Mouse (Mus musculus) MEL (cell line): ENCODE data around the gene Ntn3.

ENCODE experiments used
- CHD1 ChIP-seq: IDR thresholded peaks from 2 replicates; pipeline ENCODE4 v1.6.1; 2012; ENCODE audit warnings: low read depth, mild to moderate bottlenecking, inconsistent platforms, low read length, improper control_type of control experiment
- CHD2 ChIP-seq: IDR thresholded peaks from 2 replicates; pipeline ENCODE4 v1.6.1; 2011; ENCODE audit warnings: low read length, improper control_type of control experiment
- CTCF ChIP-seq, 3 experiments: IDR thresholded peaks in 2 of 3; conservative IDR thresholded peaks in 1 of 3; 2 replicates each; pipeline ENCODE4 v1.5.1; 2011 to 2012; ENCODE audit warnings: low read length in 3 of 3, low read depth in 2 of 3, mild to moderate bottlenecking in 2 of 3, improper control_type of control experiment in 1 of 3, inconsistent platforms in 1 of 3, mixed read lengths in 1 of 3, moderate library complexity in 1 of 3; ENCODE audit not compliant: control insufficient read depth in 1 of 3, insufficient read depth in 1 of 3, poor library complexity in 1 of 3, severe bottlenecking in 1 of 3
- EP300 ChIP-seq, 2 experiments: IDR thresholded peaks; 2 replicates each; pipeline ENCODE4 v1.6.1; 2011; ENCODE audit warnings: improper control_type of control experiment in 2 of 2, low read length in 2 of 2, low read depth in 1 of 2, mild to moderate bottlenecking in 1 of 2
- HCFC1 ChIP-seq: IDR thresholded peaks from 2 replicates; pipeline ENCODE4 v1.6.1; 2012; ENCODE audit warnings: low read depth, mild to moderate bottlenecking, inconsistent platforms, low read length, improper control_type of control experiment, moderate library complexity
- MAFK ChIP-seq: IDR thresholded peaks from 2 replicates; pipeline ENCODE4 v1.6.1; 2011; ENCODE audit warnings: low read depth, mild to moderate bottlenecking, low read length, improper control_type of control experiment, borderline replicate concordance
- MYC ChIP-seq: IDR thresholded peaks from 2 replicates; pipeline ENCODE4 v1.6.1; 2011; ENCODE audit warnings: low read depth, mild to moderate bottlenecking, low read length, improper control_type of control experiment, moderate library complexity
- POLR2A ChIP-seq, 2 experiments: IDR thresholded peaks; 2 replicates each; pipeline ENCODE4 v1.6.1; 2011 to 2012; ENCODE audit warnings: low read length in 2 of 2, mild to moderate bottlenecking in 2 of 2, control low read depth in 1 of 2, improper control_type of control experiment in 1 of 2, low read depth in 1 of 2, moderate library complexity in 1 of 2; ENCODE audit not compliant: control insufficient read depth in 1 of 2, insufficient read depth in 1 of 2, poor library complexity in 1 of 2
- RAD21 ChIP-seq: IDR thresholded peaks from 2 replicates; pipeline ENCODE4 v1.6.1; 2011; ENCODE audit warnings: mild to moderate bottlenecking, low read depth, low read length, improper control_type of control experiment
- RCOR1 ChIP-seq: IDR thresholded peaks from 2 replicates; pipeline ENCODE4 v1.6.1; 2012; ENCODE audit warnings: low read depth, mild to moderate bottlenecking, inconsistent platforms, low read length, improper control_type of control experiment
- ZC3H11A ChIP-seq: IDR thresholded peaks from 2 replicates; pipeline ENCODE4 v1.6.1; 2012; ENCODE audit warnings: low read depth, mild to moderate bottlenecking, inconsistent platforms, low read length, improper control_type of control experiment

- no peak for TF ChIP-seq CHD1
- no peak for TF ChIP-seq MAFK
- no peak for TF ChIP-seq CTCF (IDR thresholded peaks at IDR 0.05 in 2 of 3, conservative IDR thresholded peaks at IDR 0.05 in 1 of 3; ENCODE audit: control insufficient read depth in 1 of 3, insufficient read depth in 1 of 3, low read depth in 2 of 3, low read length in 3 of 3, poor library complexity in 1 of 3, severe bottlenecking in 1 of 3)
- no peak for TF ChIP-seq RAD21
- TF ChIP-seq POLR2A (IDR thresholded peaks at IDR 0.05; ENCODE audit: control insufficient read depth in 1 of 2, insufficient read depth in 1 of 2, low read depth in 1 of 2, low read length in 2 of 2, poor library complexity in 1 of 2): no peak
- TF ChIP-seq RCOR1: no peak
- no peak for TF ChIP-seq HCFC1
- no peak for TF ChIP-seq ZC3H11A
- no peak for TF ChIP-seq CHD2
- no peak for TF ChIP-seq MYC
- no peak for TF ChIP-seq EP300 (IDR thresholded peaks at IDR 0.05; ENCODE audit: low read depth in 1 of 2, low read length in 2 of 2)
These were observed 17.4 kb upstream of the Ntn3 start for GRCm38 (mm10) chr17:24226721-24227120.
